Mouse (Mus musculus): ENCODE data around the gene Scg3.

GRCm38 (mm10) chr9:75609505-75609904, 74.4 kb downstream of the Scg3 start:
- no peak for TF ChIP-seq POLR2A (IDR thresholded peaks at IDR 0.05; ENCODE audit: low read depth, low read length)
- TF ChIP-seq CTCF (IDR thresholded peaks at IDR 0.05; ENCODE audit: extremely low read depth, insufficient read depth, insufficient read length, insufficient replicate concordance): no peak
